ENCODE assay signal across 15 mouse cellular contexts in the genomic region with DNA sequence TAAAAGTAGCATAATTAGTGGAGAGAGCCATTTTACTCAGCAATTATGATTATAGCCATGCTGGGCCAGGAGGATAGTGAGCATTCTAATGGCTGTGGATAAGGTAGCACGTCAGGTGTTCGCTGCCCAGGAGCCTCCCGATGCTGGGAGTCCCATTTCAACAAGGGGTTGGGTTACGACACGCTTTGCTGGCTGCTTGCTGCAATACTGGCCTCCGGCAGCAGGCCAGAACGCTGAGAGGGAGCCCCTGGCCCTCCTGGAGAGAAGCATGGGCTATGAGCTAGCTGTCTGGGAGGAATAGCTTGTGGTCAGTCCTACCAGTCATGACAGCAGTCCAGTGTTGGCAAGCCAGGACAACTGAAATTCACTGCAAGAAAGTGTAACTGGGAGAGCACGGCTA.
DNase-seq lines count a peak whose midpoint lies in the region; ATAC-seq and TF ChIP-seq lines count a peak whose summit lies in the region.
"Had no signal": no experiment of that assay in that cellular context is flagged by ENCODE, and none has a peak within 500 bp of the region (broad histone marks: within the 10 kb centered on the region; RNA-seq: fewer than 3 reads in every experiment).

No protein-coding gene starts in this region.

- DNase-seq in adrenal gland, postnatal 10 days: peak; percentile 41
- no peak for DNase-seq in adrenal gland, adult 8-10 months
- peak; percentile 7 for DNase-seq in left cerebral cortex, postnatal 4 days
- no peak for DNase-seq in left cerebral cortex, postnatal 36 days (ENCODE audit: low spot score in 2 of 2)
- peak; percentile 21 for DNase-seq in kidney, postnatal 0 days (ENCODE audit: low spot score)
- peak; percentile 5 for DNase-seq in lung, postnatal 14 days
- DNase-seq in cerebellum, postnatal 25 days: no peak
- DNase-seq in spleen, adult 18-20 months: no peak
- DNase-seq: layer of hippocampus, adult 9-11 months had no signal

- H3K4me2 ChIP-seq in kidney, postnatal 0 days (ENCODE audit: low read length): no peak overlapping the region
- H3K4me2 ChIP-seq: embryonic facial prominence, embryonic 15.5 days; forebrain, embryonic 12.5 days; heart, embryonic 11.5 days; midbrain, embryonic 13.5 days had no signal

- H3K9ac ChIP-seq in kidney, postnatal 0 days (ENCODE audit: low read depth, low read length): no peak overlapping the region
- H3K9ac ChIP-seq: embryonic facial prominence, embryonic 15.5 days; forebrain, embryonic 12.5 days; midbrain, embryonic 13.5 days had no signal

- no peaks in the 10 kb centered on the region for H3K9me3 ChIP-seq in kidney, postnatal 0 days (replicated peaks; ENCODE audit: low read length)
- H3K9me3 ChIP-seq: embryonic facial prominence, embryonic 15.5 days; forebrain, embryonic 12.5 days; midbrain, embryonic 13.5 days had no signal

- no peak for TF ChIP-seq CTCF in kidney, postnatal 0 days (IDR thresholded peaks at IDR 0.05; ENCODE audit: low read depth)

- no peaks in the 10 kb centered on the region for H3K4me1 ChIP-seq in kidney, postnatal 0 days (replicated peaks; ENCODE audit: insufficient read depth, low read length)
- H3K4me1 ChIP-seq: embryonic facial prominence, embryonic 15.5 days; forebrain, embryonic 12.5 days; midbrain, embryonic 13.5 days had no signal

- WGBS in kidney, postnatal 0 days: 23% methylated on average over 8 of the region's 8 CpGs

- intact Hi-C loops in left cerebral cortex, postnatal 4 days (cut with DNase I): no loop called here
- intact Hi-C loops in left cerebral cortex, postnatal 36 days (cut with DNase I): no loop called here

- ATAC-seq in kidney, postnatal 0 days (replicated peaks; ENCODE audit: low FRiP score, low read depth): no peak; the same call in 1 of the 2 replicates
- ATAC-seq: midbrain, embryonic 13.5 days had no signal

- no peaks in the 10 kb centered on the region for H3K27me3 ChIP-seq in kidney, postnatal 0 days (ENCODE audit: insufficient read depth, low read length)
- H3K27me3 ChIP-seq: embryonic facial prominence, embryonic 15.5 days; forebrain, embryonic 12.5 days; midbrain, embryonic 13.5 days had no signal

- H3K27ac ChIP-seq in kidney, postnatal 0 days: no peak overlapping the region
- H3K27ac ChIP-seq: embryonic facial prominence, embryonic 15.5 days; forebrain, embryonic 12.5 days; macrophage; midbrain, embryonic 13.5 days; stomach, postnatal 0 days had no signal

- H3K36me3 ChIP-seq in kidney, postnatal 0 days (ENCODE audit: insufficient read depth, low read length): no peaks in the 10 kb centered on the region
- H3K36me3 ChIP-seq: embryonic facial prominence, embryonic 15.5 days; forebrain, embryonic 12.5 days; midbrain, embryonic 13.5 days had no signal

- H3K4me3 ChIP-seq in kidney, postnatal 0 days (replicated peaks; ENCODE audit: low read depth, low read length): no peak overlapping the region
- H3K4me3 ChIP-seq: embryonic facial prominence, embryonic 15.5 days; forebrain, embryonic 12.5 days; midbrain, embryonic 13.5 days had no signal

Comparison
In these comparisons a context has a peak if more than half of its experiments do, and no peak if none do; other contexts are left out.
1. DNase-seq: peak in adrenal gland, postnatal 10 days (single experiment), left cerebral cortex, postnatal 4 days (single experiment), kidney, postnatal 0 days (single experiment) and lung, postnatal 14 days (single experiment); none in adrenal gland, adult 8-10 months (single experiment), left cerebral cortex, postnatal 36 days (0 of 2), cerebellum, postnatal 25 days (0 of 2) and spleen, adult 18-20 months (0 of 2).